Mouse (Mus musculus): Measurements from ENCODE around the gene Sprr2k. TPM values are rescaled to one million over a fixed set of nuclear protein-coding genes. Genes with fewer than 3 reads are reported as not detected.
"Not testable (repeated sequence)": the region's sequence is repeated elsewhere in the genome, so short reads cannot be mapped to it uniquely, and the experiment has no call there.

Gene Sprr2k
- polyA plus RNA-seq, 1 experiment from 2014 or later = not detected

DNA sequence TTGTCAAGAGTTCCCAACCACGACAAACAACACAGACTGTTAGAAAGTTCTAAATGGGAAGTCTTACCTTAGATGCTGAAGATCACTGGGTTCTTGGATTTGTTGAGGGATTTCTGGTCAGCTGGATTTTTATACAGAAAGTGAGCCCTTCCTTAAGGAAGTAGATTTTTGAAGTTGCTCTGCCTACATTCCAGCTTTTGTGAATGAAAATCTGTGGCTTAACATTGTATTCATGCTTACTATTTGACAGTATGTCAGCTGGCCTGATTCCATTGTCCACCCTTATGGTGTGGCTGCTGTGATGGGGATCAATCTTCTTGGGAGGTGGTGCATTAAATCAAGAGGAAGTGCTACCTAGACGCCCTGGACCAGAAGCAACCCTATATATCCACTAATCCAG, 26.2 kb downstream of the Sprr2k start, which contains the start of gene Sprr3:
Gene Sprr3 (minus strand): TSS at position 101 of the 400 bp plus-strand sequence.
- H3K9me3 ChIP-seq (replicated peaks; ENCODE audit: control insufficient read depth, low read length) = no peaks in the 10 kb centered on the region

DNA sequence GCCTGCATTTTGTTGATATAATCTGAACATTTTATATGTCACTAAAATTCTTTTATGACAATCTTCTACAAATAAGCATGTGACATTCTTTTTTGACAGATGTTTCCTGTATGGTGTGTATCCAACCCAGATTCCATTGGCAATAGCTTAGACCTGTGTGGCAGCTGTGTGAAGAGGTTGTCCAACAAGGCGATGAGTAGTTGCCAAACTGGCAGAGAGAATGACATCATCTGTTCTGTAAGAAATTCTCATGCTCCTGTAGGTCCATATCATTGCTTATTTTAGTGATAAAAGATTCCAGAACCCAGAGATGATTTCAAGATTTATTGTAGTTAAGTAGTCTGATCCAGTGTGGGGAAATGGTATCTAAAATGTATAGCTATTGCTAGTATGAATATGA, 34.2 kb downstream of the Sprr2k start:
- Histone ChIP-seq H3K4me3 (ENCODE audit: low read depth, low read length) (no peak overlapping the region), H3K27ac (ENCODE audit: low read depth, low read length) (no peak overlapping the region), H3K36me3 (ENCODE audit: control insufficient read depth, insufficient read depth, low read length) (no peaks in the 10 kb centered on the region), H3K9ac (ENCODE audit: low read depth, low read length) (no peak overlapping the region), H3K27me3 (ENCODE audit: control insufficient read depth, insufficient read depth, low read length) (no peaks in the 10 kb centered on the region), H3K4me1 (ENCODE audit: control insufficient read depth, insufficient read depth, low read length) (no peaks in the 10 kb centered on the region), H3K9me3 (replicated peaks; ENCODE audit: control insufficient read depth, low read length) (no peaks in the 10 kb centered on the region), H3K4me2 (no peak overlapping the region)
- no peak for ATAC-seq (replicated peaks; ENCODE audit: insufficient number of reproducible peaks, low FRiP score, low TSS enrichment)
- WGBS (ENCODE audit: insufficient replicate concordance) = 73% methylated on average over 1 of the region's 1 CpGs

More for the DNA sequence above, 26.2 kb downstream of the Sprr2k start, which contains the start of gene Sprr3:
- H3K9ac ChIP-seq (ENCODE audit: low read depth, low read length) = no peak within 1 kb of the TSS
- no peak for ATAC-seq (replicated peaks; ENCODE audit: insufficient number of reproducible peaks, low FRiP score, low TSS enrichment)
- H3K4me1 ChIP-seq (ENCODE audit: control insufficient read depth, insufficient read depth, low read length) = no peaks in the 10 kb centered on the region
- H3K27ac ChIP-seq (ENCODE audit: low read depth, low read length) = no peak within 1 kb of the TSS
- H3K4me2 ChIP-seq = no peak within 1 kb of the TSS
- no peaks in the 10 kb centered on the region for H3K36me3 ChIP-seq (ENCODE audit: control insufficient read depth, insufficient read depth, low read length)
- H3K27me3 ChIP-seq (ENCODE audit: control insufficient read depth, insufficient read depth, low read length) = no peaks in the 10 kb centered on the region
- H3K4me3 ChIP-seq (ENCODE audit: low read depth, low read length) = no peak within 1 kb of the TSS
- WGBS (ENCODE audit: insufficient replicate concordance) = 69% methylated on average over 2 of the region's 2 CpGs

DNA sequence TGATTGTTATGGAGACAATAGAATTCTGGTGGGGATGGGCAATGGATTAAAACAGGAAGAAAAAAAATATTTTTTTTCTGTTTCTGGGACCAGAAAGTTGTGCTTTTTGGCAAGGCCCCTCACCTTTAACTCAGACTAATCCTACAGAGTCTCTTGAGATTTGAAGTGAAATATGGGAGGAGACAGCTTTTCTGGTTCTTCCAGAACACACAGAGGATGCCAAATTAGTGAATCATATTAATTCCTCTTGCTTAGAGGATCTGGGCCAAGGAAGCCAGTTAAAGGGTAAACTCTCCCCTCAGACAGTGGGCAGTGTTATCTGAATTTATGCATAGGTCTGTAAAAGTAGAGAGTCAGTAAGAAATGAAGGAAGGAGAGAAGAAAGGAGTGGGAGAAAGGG, 35.0 kb downstream of the Sprr2k start:
- no peak overlapping the region for H3K9ac ChIP-seq (ENCODE audit: low read depth, low read length)
- no peak overlapping the region for H3K4me2 ChIP-seq
- H3K36me3 ChIP-seq (ENCODE audit: control insufficient read depth, insufficient read depth, low read length) = no peaks in the 10 kb centered on the region
- no peaks in the 10 kb centered on the region for H3K4me1 ChIP-seq (ENCODE audit: control insufficient read depth, insufficient read depth, low read length)
- ATAC-seq (replicated peaks; ENCODE audit: insufficient number of reproducible peaks, low FRiP score, low TSS enrichment) = no peak
- no peak overlapping the region for H3K27ac ChIP-seq (ENCODE audit: low read depth, low read length)
- H3K4me3 ChIP-seq (ENCODE audit: low read depth, low read length) = no peak overlapping the region
- H3K9me3 ChIP-seq (replicated peaks; ENCODE audit: control insufficient read depth, low read length) = no peaks in the 10 kb centered on the region
- H3K27me3 ChIP-seq (ENCODE audit: control insufficient read depth, insufficient read depth, low read length) = no peaks in the 10 kb centered on the region

DNA sequence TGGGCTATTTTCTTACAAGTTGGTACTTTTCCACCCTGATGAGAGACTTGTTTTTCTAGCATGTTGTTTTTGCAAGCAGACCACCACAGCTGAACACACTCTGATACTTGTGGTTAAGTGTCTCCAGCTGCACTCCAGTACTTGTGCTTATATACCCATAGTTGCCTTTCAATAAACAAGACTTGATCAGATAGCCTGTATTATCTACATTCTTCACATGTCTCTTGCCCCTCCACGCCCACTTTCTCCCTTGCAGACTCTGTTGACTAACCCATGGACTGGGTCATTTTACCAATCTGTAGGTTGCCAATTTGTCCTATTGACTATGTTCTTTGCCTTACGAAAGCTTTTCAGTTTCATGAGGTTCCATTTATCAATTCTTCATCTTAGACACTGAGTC, 37.7 kb downstream of the Sprr2k start:
- H3K27ac ChIP-seq (ENCODE audit: low read depth, low read length) = no peak overlapping the region
- H3K36me3 ChIP-seq (ENCODE audit: control insufficient read depth, insufficient read depth, low read length) = no peaks in the 10 kb centered on the region
- no peak for ATAC-seq (replicated peaks; ENCODE audit: insufficient number of reproducible peaks, low FRiP score, low TSS enrichment)
- no peak overlapping the region for H3K4me3 ChIP-seq (ENCODE audit: low read depth, low read length)
- no peaks in the 10 kb centered on the region for H3K27me3 ChIP-seq (ENCODE audit: control insufficient read depth, insufficient read depth, low read length)
- H3K4me2 ChIP-seq = no peak overlapping the region
- H3K9me3 ChIP-seq (replicated peaks; ENCODE audit: control insufficient read depth, low read length) = no peaks in the 10 kb centered on the region
- H3K4me1 ChIP-seq (ENCODE audit: control insufficient read depth, insufficient read depth, low read length) = no peaks in the 10 kb centered on the region
- H3K9ac ChIP-seq (ENCODE audit: low read depth, low read length) = no peak overlapping the region
- 65% methylated on average over 2 of the region's 2 CpGs for WGBS (ENCODE audit: insufficient replicate concordance)

DNA sequence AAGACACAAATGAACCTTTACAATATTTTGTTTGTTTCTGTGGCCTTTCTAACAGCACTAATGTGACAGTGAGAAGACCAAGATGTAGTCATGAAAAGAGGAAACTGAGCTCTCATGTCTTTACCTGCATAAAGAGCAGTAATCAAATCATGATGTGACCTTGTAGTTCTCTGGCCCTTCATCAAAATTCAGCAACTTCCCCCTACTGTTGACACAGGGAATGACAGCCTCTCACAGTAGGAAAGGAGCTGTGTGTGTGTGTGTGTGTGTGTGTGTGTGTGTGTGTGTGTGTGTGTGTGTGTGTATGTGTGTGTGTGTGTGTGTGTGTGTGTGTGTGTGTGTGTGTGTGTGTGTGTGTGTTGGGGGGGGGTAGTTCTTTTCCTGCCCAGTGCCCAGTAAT, 48.9 kb downstream of the Sprr2k start:
- not testable (repeated sequence) for ATAC-seq (replicated peaks; ENCODE audit: insufficient number of reproducible peaks, low FRiP score, low TSS enrichment); H3K4me3 ChIP-seq (ENCODE audit: low read depth, low read length); H3K36me3 ChIP-seq (ENCODE audit: control insufficient read depth, insufficient read depth, low read length); H3K4me2 ChIP-seq; H3K9me3 ChIP-seq (replicated peaks; ENCODE audit: control insufficient read depth, low read length); H3K27me3 ChIP-seq (ENCODE audit: control insufficient read depth, insufficient read depth, low read length); H3K9ac ChIP-seq (ENCODE audit: low read depth, low read length); H3K4me1 ChIP-seq (ENCODE audit: control insufficient read depth, insufficient read depth, low read length); H3K27ac ChIP-seq (ENCODE audit: low read depth, low read length)

Other genes starting within 250 kb of the Sprr2k start
- gene Sprr2a1, start 216.8 kb upstream of the Sprr2k start, polyA plus RNA-seq (2014; fragmentation: Nextera tagmentation; extraction: Ambion mirVana) = not detected in 2 replicates
- gene Sprr2a2, start 216.7 kb upstream of the Sprr2k start, polyA plus RNA-seq (2014; fragmentation: Nextera tagmentation; extraction: Ambion mirVana) = 0.86 and 0.96 TPM in 2 replicates
- gene Sprr2a3, start 147.2 kb upstream of the Sprr2k start, polyA plus RNA-seq (2014; fragmentation: Nextera tagmentation; extraction: Ambion mirVana) = not detected in 2 replicates
- not detected in 2 replicates for gene Sprr2b, start 116.0 kb upstream of the Sprr2k start, polyA plus RNA-seq (2014; fragmentation: Nextera tagmentation; extraction: Ambion mirVana)
- not detected in 2 replicates for gene Sprr2d, start 93.4 kb upstream of the Sprr2k start, polyA plus RNA-seq (2014; fragmentation: Nextera tagmentation; extraction: Ambion mirVana)
- gene Sprr2e, start 80.4 kb upstream of the Sprr2k start, polyA plus RNA-seq (2014; fragmentation: Nextera tagmentation; extraction: Ambion mirVana) = not detected in 2 replicates
- not detected in 2 replicates for gene Sprr2f, start 67.4 kb upstream of the Sprr2k start, polyA plus RNA-seq (2014; fragmentation: Nextera tagmentation; extraction: Ambion mirVana)
- gene Sprr2h, start 46.9 kb upstream of the Sprr2k start, polyA plus RNA-seq (2014; fragmentation: Nextera tagmentation; extraction: Ambion mirVana) = not detected in 2 replicates
- not detected in 2 replicates for gene Sprr2i, start 24.6 kb upstream of the Sprr2k start, polyA plus RNA-seq (2014; fragmentation: Nextera tagmentation; extraction: Ambion mirVana)
- gene Sprr2j-ps, start 14.5 kb upstream of the Sprr2k start, polyA plus RNA-seq (2014; fragmentation: Nextera tagmentation; extraction: Ambion mirVana) = not detected in 2 replicates
- gene Gm9774, start 3.2 kb upstream of the Sprr2k start, polyA plus RNA-seq (2014; fragmentation: Nextera tagmentation; extraction: Ambion mirVana) = 5.3 and 5.4 TPM in 2 replicates
- gene Sprr1b, start 6.2 kb downstream of the Sprr2k start, polyA plus RNA-seq (2014; fragmentation: Nextera tagmentation; extraction: Ambion mirVana) = not detected in 2 replicates
- not detected in 2 replicates for gene Sprr3, start 26.1 kb downstream of the Sprr2k start, polyA plus RNA-seq (2014; fragmentation: Nextera tagmentation; extraction: Ambion mirVana)
- gene Sprr1a, start 53.3 kb downstream of the Sprr2k start, polyA plus RNA-seq (2014; fragmentation: Nextera tagmentation; extraction: Ambion mirVana) = 0.48 and 0.74 TPM in 2 replicates
- gene Sprr4, start 67.9 kb downstream of the Sprr2k start, polyA plus RNA-seq (2014; fragmentation: Nextera tagmentation; extraction: Ambion mirVana) = not detected in 2 replicates
- not detected in 2 replicates for gene 2310046K23Rik, start 101.9 kb downstream of the Sprr2k start, polyA plus RNA-seq (2014; fragmentation: Nextera tagmentation; extraction: Ambion mirVana)
- gene Ivl, start 141.2 kb downstream of the Sprr2k start, polyA plus RNA-seq (2014; fragmentation: Nextera tagmentation; extraction: Ambion mirVana) = not detected in 2 replicates
- not detected in 2 replicates for gene Smcp, start 156.4 kb downstream of the Sprr2k start, polyA plus RNA-seq (2014; fragmentation: Nextera tagmentation; extraction: Ambion mirVana)
- not detected in 2 replicates for gene 2210017I01Rik, start 174.9 kb downstream of the Sprr2k start, polyA plus RNA-seq (2014; fragmentation: Nextera tagmentation; extraction: Ambion mirVana)
- gene Lce6a, start 189.1 kb downstream of the Sprr2k start, polyA plus RNA-seq (2014; fragmentation: Nextera tagmentation; extraction: Ambion mirVana) = not detected in 2 replicates
- not detected in 2 replicates for gene Lce1a1, start 215.7 kb downstream of the Sprr2k start, polyA plus RNA-seq (2014; fragmentation: Nextera tagmentation; extraction: Ambion mirVana)
- gene Lce1b, start 224.3 kb downstream of the Sprr2k start, polyA plus RNA-seq (2014; fragmentation: Nextera tagmentation; extraction: Ambion mirVana) = not detected in 2 replicates
- gene Lce1a2, start 237.7 kb downstream of the Sprr2k start, polyA plus RNA-seq (2014; fragmentation: Nextera tagmentation; extraction: Ambion mirVana) = not detected in 2 replicates
- not detected in 2 replicates for gene Lce1c, start 246.7 kb downstream of the Sprr2k start, polyA plus RNA-seq (2014; fragmentation: Nextera tagmentation; extraction: Ambion mirVana)

Measured in heart, embryonic 11.5 days (tissue).